Mouse (Mus musculus) urinary bladder, postnatal 10 days (tissue): ENCODE results near the gene Tmem86b.

Experiments
- DNase-seq: peaks from one replicate; pipeline ENCODE4 v3.0.0; 2022; ENCODE audit warnings: low spot score

The Tmem86b gene

DNA sequence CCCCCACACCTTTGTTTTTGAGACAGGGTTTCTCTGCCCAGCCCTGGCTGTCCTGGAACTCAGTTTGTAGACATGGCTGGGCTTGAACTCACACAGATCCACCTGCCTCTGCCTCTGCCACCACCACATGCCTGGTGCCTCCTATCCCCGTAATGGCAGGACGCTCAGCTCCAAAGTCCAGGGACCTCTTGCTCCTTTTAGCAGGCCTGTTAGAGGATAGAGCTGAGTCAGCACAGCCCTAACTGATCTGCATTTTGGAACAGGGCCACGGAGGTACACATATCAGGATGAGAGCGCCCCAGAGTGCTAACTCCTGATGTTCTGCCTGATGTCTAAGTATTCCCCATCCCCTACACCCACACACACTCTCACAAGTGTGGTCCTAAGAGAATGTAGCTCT lies at the start of gene Tmem86b:
Gene Tmem86b (minus strand): TSS at position 392 of the 400 bp plus-strand sequence.
- no peak for DNase-seq

DNA sequence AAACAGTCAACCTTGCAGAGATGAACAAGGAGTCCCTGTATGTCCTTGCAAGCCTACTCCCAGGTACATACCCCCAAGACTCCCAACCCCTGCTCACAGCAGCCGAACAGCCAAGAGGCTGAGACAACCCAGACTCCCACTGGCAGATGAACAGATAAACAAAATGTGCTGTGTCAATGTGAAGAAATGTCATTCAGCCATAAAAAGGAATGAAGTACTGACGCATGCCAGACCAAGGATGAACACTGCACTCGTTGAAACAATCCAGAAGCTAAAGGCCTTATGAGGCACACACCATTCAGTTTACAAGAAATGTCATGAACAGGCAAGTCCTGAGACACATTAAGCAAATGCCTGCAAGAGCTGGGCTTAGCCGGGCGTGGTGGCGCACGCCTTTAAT lies 44.0 kb upstream of the Tmem86b start:
- no peak for DNase-seq

DNA sequence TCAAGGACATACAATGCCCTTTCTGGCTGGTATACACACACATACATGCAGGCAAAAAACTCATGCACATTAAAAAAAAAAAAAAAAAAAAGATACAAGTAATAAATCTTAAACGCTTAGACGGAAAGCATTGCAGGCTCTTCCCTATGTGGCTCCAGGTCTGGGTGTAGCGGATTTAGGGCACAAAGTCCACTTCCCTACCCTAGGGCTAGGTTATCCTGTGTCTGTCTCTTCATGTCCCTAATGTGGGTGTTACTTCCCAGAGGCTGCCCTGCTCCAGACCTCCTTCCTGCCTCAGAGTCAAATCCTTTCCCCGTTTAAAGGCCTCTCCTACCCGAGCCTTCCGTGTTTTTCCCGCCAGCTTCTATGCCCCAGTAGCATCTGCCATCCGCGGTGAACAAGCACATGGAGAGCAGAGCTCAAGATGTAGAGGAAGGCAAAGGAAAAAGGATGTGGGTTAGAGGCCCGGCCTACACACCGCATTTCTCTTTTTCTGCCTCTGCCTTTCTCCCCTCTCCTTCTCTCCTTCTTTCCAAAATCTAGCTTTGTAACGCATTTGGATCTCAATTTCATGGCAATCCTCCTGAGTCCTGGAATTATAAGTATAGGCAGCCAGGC lies 43.0 kb upstream of the Tmem86b start:
- DNase-seq = no peak

DNA sequence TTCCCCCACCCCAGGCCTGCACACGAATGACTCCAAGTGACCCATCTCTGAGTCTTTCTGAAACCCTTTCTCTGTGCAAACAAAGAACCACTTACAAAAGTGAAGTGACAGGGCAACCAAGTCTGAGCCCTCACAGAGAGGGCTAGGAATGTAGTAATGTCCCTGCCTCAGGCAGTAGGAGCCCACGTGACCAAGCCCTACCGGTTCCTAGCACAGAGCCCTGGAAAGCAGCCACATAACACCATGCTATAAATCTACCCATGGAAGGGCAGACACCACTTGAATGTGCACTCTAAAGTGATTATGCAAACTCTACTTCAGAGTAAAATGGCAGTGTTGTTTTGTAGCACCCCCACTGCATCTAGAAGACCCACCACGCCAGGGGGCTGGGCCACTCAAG lies 40.7 kb upstream of the Tmem86b start:
- DNase-seq = no peak

DNA sequence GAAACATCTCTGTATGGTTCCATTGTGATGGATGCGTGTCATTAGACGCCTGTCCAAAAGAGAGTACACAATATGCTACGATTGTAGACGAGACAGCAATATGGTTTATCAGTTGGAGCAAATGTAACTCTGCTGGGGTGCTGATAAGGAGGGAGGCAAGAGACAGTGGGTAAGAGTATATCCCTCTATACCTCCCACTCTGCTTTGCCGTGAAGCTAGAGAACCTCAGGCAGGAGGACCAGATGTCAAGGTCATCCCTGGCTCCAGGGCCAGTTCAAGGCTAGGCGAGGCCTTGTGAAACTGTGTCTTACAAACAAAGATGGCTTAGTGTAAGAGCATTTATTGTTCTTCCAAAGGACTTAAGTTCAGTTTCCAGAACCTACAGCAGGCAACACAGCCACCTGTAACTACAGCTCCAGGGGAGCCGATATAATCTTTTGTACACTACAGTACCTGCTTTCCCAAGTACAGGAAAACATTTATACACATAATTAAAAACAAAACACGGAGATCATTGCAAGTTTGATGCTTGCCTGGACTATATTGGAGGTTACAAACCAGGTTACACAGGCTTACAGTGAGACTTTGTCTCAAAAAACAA lies 39.5 kb upstream of the Tmem86b start:
- no peak for DNase-seq

DNA sequence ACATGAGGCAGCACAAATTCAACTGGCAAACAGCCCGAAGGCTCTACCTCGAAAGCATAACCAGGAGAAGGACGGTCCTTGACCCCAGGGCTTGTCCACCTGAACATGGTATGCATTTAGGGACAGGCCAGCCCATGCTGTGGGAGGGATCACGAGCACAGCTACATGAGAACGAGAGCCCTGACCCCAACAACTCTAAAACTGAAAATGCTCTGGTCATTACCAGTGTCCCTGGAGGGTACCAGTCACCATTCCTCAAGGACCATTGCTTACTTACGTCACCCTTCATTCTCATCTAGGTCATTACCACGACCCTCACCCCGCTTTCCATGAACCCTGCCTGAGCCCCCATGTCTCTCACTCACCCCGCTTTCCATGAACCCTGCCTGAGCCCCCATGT lies 37.9 kb upstream of the Tmem86b start:
- DNase-seq = no peak

DNA sequence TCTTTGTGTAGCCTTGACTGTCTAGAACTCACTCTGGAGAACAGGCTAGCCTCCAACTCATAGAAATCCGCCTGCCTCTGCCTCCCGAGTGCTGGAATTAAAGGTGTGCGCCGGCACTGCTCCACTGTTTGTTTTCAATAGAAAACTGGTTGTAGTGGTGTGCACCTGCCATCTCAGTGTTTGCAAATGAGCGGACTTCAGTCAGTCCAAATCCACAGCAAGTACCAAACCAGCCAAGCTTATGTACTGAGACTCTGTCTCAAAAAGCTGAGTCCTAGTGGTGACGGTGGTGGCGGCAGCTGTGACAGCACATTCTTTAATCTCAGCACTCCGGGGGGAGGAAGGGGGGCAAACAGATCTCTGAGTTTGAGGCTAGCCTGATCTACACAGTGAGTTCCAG lies 37.3 kb upstream of the Tmem86b start:
- no peak for DNase-seq

DNA sequence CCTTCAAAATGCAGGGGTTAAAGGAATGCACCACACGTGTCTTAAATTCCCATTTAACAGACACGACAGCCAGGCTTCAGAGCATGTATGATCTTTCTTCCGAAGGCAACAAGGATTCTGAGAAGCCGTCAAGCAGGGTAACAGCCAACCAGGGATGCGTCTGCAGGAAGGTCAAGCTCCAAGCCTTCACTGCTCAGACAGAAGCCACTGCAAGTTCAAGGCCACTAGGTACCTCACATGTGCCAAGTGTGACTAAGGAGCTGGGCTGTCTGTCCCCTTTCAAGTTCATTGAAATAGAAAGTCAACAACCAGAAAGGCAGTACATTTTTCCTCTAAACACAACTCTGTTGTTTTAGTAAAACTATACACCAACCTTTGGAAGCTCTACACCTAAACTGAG lies 35.6 kb upstream of the Tmem86b start:
- DNase-seq = no peak

DNA sequence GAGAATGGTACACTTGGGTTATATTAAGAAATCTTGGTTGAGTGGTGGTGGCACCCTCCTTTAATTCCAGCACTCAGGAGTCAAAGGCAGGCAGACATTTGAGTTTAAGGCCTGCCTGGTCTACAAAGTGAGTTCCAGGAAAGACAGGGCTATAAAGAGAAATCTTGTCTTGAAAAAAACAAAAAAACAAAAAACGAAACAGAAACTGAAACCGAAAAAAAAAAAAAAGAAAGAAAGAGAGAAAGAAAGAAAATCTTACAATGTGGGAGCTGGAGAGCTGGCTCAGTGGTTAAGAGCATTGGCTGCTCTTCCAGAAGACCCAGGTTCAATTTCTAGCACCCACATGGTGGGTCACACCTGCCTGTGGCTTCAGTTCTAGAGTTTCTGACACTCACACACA lies 32.5 kb upstream of the Tmem86b start:
- DNase-seq = no peak

DNA sequence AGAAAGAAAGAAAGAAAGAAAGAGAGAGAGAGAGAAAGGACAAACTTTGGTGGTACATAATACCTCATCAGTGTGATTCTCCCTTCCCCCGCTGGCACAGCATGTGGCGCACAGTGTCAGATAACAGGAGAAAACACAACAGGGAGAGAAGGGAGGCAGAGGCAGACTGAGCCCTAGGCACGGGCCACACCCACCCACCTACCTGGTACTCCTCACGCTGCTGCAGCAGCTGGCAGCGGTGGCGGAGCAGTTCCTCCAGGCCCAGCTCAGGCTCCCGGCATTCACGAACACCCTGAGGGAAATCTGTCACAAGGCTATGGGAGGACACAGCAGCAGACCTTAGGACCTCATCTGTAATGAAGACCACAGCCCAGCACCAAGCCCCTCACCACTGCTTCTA lies 32.0 kb upstream of the Tmem86b start:
- DNase-seq = no peak

DNA sequence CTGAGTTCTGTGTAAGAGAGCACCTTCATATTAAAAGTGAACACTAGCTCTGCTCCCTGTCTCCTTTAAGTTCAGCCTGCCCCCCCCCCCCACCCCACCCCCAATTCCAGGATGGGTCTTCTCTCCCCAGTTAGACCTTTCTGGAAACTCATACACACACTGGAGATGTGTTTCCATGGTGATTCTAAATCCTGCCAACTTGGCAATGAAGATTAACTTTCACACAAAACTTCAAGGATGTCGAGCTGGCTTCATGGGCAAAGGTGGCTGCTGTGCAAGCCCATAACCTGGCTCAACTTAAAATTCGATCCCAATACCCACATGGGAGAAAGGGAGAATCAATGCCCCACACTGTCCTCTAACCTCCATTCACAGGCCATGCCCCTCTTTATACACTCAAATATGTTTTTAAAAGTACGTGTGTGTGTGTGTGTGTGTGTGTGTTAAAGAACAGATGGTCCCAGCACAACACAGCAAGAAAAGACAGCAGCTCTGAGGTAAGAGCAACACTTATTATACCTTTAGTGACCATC lies 28.8 kb upstream of the Tmem86b start:
- DNase-seq = no peak

DNA sequence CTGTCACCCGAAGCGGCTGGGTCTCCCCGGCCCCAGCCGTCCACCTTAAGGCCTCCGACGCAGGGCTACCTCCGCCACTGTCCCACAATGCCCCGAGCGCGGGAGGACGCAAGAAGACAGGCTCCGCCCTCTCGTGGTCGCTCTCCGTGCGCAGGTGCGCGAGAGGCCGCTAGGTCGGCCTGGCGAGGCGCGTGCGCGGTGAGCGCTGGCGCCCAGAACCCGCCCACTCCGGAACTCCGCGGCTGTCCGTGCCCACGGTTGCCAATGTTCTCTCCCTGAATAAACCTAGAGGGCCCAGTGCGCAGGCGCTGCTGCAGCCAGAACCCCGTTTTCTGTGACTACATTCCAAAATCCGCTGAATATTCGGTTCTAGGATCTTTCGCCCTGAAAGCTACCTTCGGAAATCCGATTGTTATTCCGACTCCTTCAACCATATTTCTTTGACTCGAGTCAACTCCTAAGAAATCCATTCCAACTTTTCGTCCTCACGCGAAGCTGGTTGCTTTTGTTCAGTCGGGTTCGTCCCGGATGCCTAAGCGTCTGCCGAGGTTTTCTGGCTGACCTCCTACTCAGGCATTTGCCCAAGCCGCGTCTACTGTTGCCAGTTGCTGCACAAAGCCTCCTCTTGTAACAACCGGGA lies 27.8 kb upstream of the Tmem86b start, which contains the start of gene Ppp6r1:
Gene Ppp6r1 (minus strand): TSS at position 108 of the 640 bp plus-strand sequence.
- peak; percentile 85 for DNase-seq

DNA sequence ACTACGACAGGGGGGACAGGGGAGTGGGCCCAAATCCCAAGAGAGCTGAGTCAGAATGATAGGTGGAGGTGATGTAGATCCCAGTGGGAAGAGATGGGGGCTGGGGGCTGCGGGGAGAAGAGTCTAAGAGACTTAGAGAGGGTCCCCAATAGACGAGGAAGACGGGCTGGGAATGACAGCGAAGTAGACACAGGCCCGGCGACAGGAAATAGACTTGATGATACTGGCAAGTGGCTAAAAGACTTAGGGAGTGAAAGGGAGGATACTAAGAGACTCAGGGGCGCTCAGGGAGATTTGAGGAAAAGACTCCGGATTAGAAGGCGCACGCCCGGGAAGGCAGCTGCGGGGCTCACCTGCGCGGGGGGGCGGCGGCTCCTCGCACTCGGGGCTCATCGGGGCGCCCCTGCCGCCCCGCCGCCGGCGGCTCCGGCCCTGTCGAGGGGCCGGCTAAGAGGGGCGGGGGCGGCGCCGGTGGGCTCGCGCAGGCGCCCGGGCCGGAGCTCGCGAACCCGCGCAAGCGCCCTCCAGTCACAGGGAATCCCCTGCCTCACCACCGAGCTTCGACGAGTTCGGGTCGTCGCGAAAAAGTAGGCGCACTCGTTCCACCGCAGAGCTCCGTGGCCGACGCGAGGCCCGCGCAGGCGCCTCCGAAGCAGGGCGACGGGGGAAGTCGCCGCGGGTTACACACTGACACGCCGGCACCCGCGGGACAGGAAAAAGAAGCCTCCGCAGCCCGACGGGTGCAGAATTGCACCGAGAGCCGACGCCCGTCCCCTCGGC lies 27.1 kb upstream of the Tmem86b start:
- no peak for DNase-seq

DNA sequence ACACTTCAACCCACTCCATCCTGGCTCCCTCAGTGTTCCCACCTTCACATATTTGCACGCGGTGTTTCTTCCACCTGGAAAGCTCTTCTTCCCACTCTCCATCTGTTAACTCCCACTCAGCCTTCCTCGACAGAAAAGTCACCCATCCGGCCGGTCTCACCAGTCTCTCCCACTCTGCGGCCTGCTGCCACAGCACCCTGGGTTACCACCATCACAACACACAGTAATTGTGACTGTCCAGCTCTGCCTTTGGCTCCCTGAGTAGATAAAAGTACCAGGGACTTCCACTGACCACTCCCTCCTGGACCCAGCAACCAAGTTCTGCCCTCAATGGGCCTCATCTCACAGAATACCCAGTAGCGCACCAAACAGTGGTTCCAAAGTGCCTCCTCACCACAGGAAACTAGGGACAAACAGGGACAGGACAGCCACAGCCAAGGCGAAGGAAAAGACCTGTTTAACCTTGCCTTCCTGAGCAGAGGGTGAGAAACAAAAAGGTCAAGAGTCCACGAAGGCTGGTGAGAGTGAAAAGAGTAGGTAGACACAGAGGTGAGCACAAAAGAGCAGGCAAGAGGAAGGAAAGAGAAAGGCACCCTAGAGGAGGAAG lies 26.4 kb upstream of the Tmem86b start:
- DNase-seq = no peak

DNA sequence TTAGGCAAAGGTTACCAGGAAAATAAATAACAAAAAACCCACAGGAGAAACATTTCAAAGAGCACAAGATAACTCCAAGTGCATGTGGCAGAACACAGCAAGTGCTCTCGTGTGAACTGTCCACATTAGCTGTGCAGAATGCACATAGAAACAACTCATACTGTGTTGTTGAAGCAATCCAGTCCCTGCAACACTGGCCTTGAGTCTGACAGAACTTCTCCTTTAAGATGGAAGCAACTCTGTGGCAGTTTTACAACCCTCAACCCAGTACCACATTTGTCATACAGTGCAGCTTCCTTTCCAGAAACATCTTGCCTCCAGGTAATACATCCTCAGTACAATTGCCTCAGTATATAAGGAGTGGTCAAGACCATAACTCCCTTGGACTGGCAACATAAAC lies 25.6 kb upstream of the Tmem86b start:
- no peak for DNase-seq

DNA sequence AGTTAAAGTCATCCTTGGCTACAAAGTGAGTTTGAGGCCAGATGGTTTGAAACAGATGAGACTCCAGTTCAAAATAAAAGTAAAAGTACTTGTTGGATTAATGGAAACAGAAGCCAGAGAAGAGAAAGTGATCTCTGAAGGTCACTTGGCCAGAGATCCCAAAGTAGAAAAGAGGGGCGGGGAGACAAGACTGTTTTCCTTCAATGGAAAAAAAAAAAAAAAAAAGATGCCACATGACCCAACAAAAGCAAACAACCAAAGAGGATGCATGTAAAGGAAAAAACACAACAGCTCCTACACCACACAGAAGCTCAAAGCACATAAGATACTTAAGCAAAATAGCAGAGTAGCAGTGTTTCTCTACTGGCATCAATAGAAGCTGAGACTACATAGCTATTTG lies 24.7 kb upstream of the Tmem86b start:
- no peak for DNase-seq

DNA sequence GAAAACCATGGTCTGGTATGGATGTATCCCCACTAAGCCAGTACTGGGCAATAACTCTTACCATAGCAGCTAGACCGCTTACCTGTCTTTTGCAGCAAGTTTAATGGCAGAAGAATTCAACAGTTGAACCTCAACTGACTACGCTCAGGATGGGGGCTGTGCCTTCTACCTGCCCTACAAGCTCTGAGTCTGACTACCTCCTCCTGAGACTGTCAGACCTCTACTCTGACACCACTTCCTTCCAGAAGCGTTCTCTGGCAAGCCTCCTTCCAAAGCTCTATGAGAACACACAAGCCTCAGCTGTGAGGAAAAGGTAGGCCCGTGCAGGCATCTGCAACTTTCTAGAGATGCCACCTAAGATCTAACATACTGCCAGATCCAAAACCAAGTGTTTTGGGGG lies 24.2 kb upstream of the Tmem86b start:
- DNase-seq = no peak

DNA sequence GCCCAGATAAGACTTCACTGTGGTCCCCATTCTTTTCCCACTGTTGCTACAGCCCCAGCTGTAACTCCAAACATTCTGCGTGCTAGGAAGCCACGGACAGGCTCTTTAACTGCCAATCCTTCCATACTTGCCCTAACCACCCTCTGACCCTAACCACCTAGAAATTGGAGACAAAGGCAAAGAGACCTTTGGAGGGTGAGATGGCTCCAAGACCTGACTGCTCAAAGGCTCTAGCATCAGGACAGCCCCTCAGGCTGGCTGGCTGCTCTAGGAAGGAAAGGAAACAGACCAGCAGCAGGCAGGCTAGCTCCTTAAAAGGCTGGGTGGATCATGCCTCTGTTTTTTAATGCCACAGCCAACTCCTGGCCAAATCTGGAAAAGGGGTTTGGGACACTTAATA lies 23.0 kb upstream of the Tmem86b start:
- DNase-seq = no peak

DNA sequence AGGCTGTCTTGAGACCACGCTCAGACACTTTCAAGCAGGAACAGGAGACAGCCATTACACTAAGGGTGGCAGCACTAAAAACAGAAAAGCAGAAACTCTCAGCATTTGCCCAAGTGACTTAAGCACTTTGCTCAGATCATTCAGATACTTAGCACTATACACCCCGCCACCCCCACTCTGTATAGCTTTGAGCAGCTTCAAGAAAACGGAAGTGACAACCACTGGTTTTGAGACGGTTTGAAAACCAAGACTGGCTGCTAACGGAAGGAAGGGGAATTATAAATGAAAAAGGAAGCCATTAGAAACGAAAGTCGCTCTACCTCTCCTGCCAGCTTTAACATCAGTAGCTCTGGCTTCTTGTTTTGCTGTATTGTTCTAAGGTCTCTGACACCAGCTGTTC lies 22.6 kb upstream of the Tmem86b start:
- no peak for DNase-seq

DNA sequence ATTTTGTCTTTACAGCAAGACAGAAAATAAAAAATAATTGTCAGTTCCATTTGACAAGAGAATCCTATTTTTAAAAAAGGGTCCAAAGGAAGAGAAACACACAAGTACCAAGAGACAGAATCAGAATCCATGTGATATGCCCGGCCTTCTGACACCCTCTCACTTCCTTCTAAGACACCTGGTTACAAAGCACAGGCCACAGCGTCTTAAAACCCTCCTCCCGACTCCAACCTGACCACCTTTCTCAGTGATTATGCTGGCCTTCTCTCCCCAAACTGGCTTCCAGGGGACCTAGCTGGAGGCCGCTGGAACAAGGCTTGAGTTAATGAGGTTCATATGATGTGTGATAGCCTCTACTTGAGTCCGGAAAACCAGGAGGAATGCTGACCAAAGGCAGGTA lies 22.1 kb upstream of the Tmem86b start:
- no peak for DNase-seq

DNA sequence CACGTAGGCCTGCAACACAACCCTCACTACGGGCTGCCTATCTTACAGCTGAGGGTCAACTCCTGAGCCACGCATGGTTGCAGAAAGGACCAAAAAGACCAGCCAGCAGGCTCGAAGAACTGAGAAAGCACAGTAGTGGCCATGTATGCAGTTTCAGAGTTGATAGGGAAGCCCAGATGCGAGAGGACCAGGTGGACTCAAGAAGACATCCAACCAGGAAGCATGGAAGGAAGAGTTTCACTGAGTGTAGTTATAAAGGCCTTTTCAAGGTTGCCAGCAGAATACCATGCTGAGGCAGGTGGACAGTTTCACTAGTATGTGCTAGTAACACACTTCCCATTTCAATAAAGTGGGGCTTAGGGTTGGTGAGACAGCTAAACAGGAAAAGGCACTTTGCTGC lies 21.5 kb upstream of the Tmem86b start:
- no peak for DNase-seq

DNA sequence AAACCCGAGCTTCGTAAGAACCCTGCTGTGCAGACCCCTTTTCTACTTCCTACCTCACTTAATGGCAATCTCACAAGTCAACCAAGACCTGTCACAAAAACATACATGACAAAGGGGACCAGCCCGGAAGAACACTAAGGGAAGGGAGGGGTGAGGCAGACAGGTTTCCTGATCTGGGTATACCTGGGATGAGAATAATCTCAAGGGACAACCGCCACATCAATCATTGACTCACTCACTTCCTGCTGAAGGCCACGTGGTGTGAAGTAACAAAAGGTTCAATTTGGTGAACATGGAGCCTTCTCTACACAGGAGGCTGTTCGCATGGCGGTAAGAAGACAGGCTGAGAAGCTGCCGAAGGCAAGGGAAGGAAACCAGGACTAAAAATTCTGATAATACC lies 20.4 kb upstream of the Tmem86b start:
- no peak for DNase-seq
